Mouse (Mus musculus): ENCODE measurements around the gene Rph3a. TPM values are rescaled to one million over a fixed set of nuclear protein-coding genes. Genes with fewer than 3 reads are reported as not detected.

The Rph3a gene
- 1.3 and 1.8 TPM in 2 replicates for polyA plus RNA-seq (2012; rRNA removed)

- Histone ChIP-seq H3K27me3 (ENCODE audit: control insufficient read depth, insufficient read depth, low read length) (no peaks in the 10 kb centered on the region), H3K27ac (ENCODE audit: control insufficient read depth, insufficient read depth, low read depth, low read length) (no peak within 1 kb of the TSS), H3K4me3 (ENCODE audit: control insufficient read depth, low read depth, low read length) (no peak within 1 kb of the TSS), H3K36me3 (ENCODE audit: control insufficient read depth, insufficient read depth, low read length) (no peaks in the 10 kb centered on the region), H3K4me1 (ENCODE audit: control insufficient read depth, insufficient read depth, low read length) (peaks cover 3% of the 10 kb centered on the region)
- TF ChIP-seq POLR2A (IDR thresholded peaks at IDR 0.05; ENCODE audit: control insufficient read depth, low read depth, low read length) = no peak
- TF ChIP-seq CTCF (IDR thresholded peaks at IDR 0.05; ENCODE audit: control insufficient read depth, insufficient read depth, insufficient replicate concordance, low read depth, low read length) = no peak
Measured at GRCm38 (mm10) chr5:121009811-121010569, at the start of gene Rph3a. Gene Rph3a (minus strand): TSS chr5:121010092.

- H3K4me3 ChIP-seq (ENCODE audit: control insufficient read depth, low read depth, low read length) = no peak overlapping the region
- peaks cover 7% of the 10 kb centered on the region for H3K4me1 ChIP-seq (ENCODE audit: control insufficient read depth, insufficient read depth, low read length)
- H3K27ac ChIP-seq (ENCODE audit: control insufficient read depth, insufficient read depth, low read depth, low read length) = no peak overlapping the region
- TF ChIP-seq CTCF (IDR thresholded peaks at IDR 0.05; ENCODE audit: control insufficient read depth, insufficient read depth, insufficient replicate concordance, low read depth, low read length) (no peak), POLR2A (IDR thresholded peaks at IDR 0.05; ENCODE audit: control insufficient read depth, low read depth, low read length) (no peak)
- no peaks in the 10 kb centered on the region for H3K27me3 ChIP-seq (ENCODE audit: control insufficient read depth, insufficient read depth, low read length)
- H3K36me3 ChIP-seq (ENCODE audit: control insufficient read depth, insufficient read depth, low read length) = no peaks in the 10 kb centered on the region
Measured at GRCm38 (mm10) chr5:121058261-121058660, 48.4 kb upstream of the Rph3a start.

DNA sequence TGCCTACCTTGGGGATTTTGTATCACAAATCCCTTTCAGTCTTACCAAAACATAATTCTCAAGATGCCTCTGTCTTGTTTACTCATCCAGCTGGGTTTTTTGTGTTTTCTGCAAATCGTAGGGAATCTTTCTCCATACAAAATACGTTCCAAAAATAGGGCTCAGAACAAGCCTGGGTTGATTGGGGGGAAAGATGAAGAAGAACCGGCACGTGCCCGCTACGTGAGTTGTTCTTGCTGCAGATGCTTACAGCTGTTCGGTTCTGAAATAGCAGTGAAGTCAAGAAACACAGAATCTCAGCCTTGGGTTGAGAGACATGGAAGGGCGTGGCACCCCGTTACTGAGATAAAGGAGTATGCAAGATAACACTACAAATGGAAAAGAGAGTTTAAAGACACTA is 44.0 kb upstream of the Rph3a start:
- no peaks in the 10 kb centered on the region for H3K36me3 ChIP-seq (ENCODE audit: control insufficient read depth, insufficient read depth, low read length)
- H3K27me3 ChIP-seq (ENCODE audit: control insufficient read depth, insufficient read depth, low read length) = no peaks in the 10 kb centered on the region
- TF ChIP-seq CTCF (IDR thresholded peaks at IDR 0.05; ENCODE audit: control insufficient read depth, insufficient read depth, insufficient replicate concordance, low read depth, low read length) (no peak), POLR2A (IDR thresholded peaks at IDR 0.05; ENCODE audit: control insufficient read depth, low read depth, low read length) (no peak)
- no peak overlapping the region for H3K27ac ChIP-seq (ENCODE audit: control insufficient read depth, insufficient read depth, low read depth, low read length)
- no peak overlapping the region for H3K4me3 ChIP-seq (ENCODE audit: control insufficient read depth, low read depth, low read length)
- H3K4me1 ChIP-seq (ENCODE audit: control insufficient read depth, insufficient read depth, low read length) = peaks cover 4% of the 10 kb centered on the region

- no peaks in the 10 kb centered on the region for H3K27me3 ChIP-seq (ENCODE audit: control insufficient read depth, insufficient read depth, low read length)
- TF ChIP-seq CTCF (IDR thresholded peaks at IDR 0.05; ENCODE audit: control insufficient read depth, insufficient read depth, insufficient replicate concordance, low read depth, low read length) (no peak), POLR2A (IDR thresholded peaks at IDR 0.05; ENCODE audit: control insufficient read depth, low read depth, low read length) (no peak)
- H3K36me3 ChIP-seq (ENCODE audit: control insufficient read depth, insufficient read depth, low read length) = no peaks in the 10 kb centered on the region
- no peak overlapping the region for H3K27ac ChIP-seq (ENCODE audit: control insufficient read depth, insufficient read depth, low read depth, low read length)
- H3K4me1 ChIP-seq (ENCODE audit: control insufficient read depth, insufficient read depth, low read length) = no peaks in the 10 kb centered on the region
- no peak overlapping the region for H3K4me3 ChIP-seq (ENCODE audit: control insufficient read depth, low read depth, low read length)
Measured at GRCm38 (mm10) chr5:121041791-121042190, 31.9 kb upstream of the Rph3a start.

DNA sequence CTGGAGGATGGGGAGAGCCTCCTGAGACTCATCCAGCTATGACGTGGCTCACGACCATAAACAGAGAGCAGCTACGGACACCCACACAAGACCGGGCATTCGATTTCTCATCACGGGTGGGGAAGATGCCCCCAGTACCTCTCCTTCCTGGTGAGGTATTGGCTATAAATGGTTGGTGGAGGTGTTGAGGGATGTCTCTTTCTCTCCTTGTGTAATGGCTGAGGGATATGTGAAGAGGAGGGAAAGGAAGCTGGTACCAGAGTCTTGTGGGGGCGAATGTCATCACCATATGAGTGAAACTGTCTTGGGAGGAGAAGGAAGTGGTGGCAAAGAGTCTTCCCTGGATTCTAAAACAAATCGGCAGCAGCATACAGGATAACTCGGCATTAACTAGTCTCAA is 29.6 kb upstream of the Rph3a start:
- Histone ChIP-seq H3K36me3 (ENCODE audit: control insufficient read depth, insufficient read depth, low read length) (no peaks in the 10 kb centered on the region), H3K27ac (ENCODE audit: control insufficient read depth, insufficient read depth, low read depth, low read length) (no peak overlapping the region), H3K4me3 (ENCODE audit: control insufficient read depth, low read depth, low read length) (no peak overlapping the region), H3K27me3 (ENCODE audit: control insufficient read depth, insufficient read depth, low read length) (no peaks in the 10 kb centered on the region), H3K4me1 (ENCODE audit: control insufficient read depth, insufficient read depth, low read length) (no peaks in the 10 kb centered on the region)
- TF ChIP-seq POLR2A (IDR thresholded peaks at IDR 0.05; ENCODE audit: control insufficient read depth, low read depth, low read length) (no peak), CTCF (IDR thresholded peaks at IDR 0.05; ENCODE audit: control insufficient read depth, insufficient read depth, insufficient replicate concordance, low read depth, low read length) (no peak)

DNA sequence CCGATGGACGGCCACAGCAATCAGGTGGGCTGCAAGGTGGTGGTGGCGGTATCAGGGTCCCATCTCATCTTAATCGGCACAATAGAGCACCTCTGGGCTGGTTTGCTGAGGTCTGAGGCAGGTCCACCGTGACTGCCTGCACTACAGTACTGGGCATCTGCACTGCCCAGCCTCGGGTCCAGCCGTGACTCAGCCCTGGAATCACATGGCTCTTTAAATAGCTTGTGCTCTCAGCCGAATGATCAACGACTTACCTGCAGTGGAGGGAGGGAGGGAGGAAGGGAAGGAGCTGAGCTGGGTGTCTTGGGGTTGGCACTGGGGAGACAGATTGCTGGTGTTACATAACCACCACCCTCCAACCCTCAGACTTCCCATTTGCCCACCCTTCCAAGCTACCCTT is 20.3 kb upstream of the Rph3a start:
- Histone ChIP-seq H3K27me3 (ENCODE audit: control insufficient read depth, insufficient read depth, low read length) (no peaks in the 10 kb centered on the region), H3K36me3 (ENCODE audit: control insufficient read depth, insufficient read depth, low read length) (no peaks in the 10 kb centered on the region), H3K4me1 (ENCODE audit: control insufficient read depth, insufficient read depth, low read length) (no peaks in the 10 kb centered on the region), H3K27ac (ENCODE audit: control insufficient read depth, insufficient read depth, low read depth, low read length) (no peak overlapping the region), H3K4me3 (ENCODE audit: control insufficient read depth, low read depth, low read length) (no peak overlapping the region)
- TF ChIP-seq POLR2A (IDR thresholded peaks at IDR 0.05; ENCODE audit: control insufficient read depth, low read depth, low read length) (no peak), CTCF (IDR thresholded peaks at IDR 0.05; ENCODE audit: control insufficient read depth, insufficient read depth, insufficient replicate concordance, low read depth, low read length) (no peak)

DNA sequence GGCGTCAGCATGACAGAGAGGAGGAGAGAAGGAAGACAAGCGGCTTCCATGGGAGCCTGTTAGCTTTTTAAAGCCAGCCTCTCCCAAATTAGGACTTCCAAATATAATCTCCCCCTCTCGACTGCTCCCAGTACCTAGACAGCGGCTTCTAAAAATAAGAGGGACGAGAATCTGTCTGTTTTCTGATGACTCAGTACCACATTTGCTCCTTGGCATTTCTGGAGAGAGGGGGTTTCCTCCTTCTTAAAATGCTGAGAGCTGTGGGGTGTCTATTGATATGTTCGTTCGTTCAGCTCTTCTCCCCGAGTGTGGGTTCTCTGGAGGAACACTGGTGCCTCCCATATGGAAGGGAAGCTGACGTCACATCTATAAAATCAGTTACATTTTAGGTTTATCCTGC is 9.6 kb upstream of the Rph3a start:
- no peaks in the 10 kb centered on the region for H3K27me3 ChIP-seq (ENCODE audit: control insufficient read depth, insufficient read depth, low read length)
- H3K27ac ChIP-seq (ENCODE audit: control insufficient read depth, insufficient read depth, low read depth, low read length) = no peak overlapping the region
- H3K4me1 ChIP-seq (ENCODE audit: control insufficient read depth, insufficient read depth, low read length) = no peaks in the 10 kb centered on the region
- no peaks in the 10 kb centered on the region for H3K36me3 ChIP-seq (ENCODE audit: control insufficient read depth, insufficient read depth, low read length)
- H3K4me3 ChIP-seq (ENCODE audit: control insufficient read depth, low read depth, low read length) = no peak overlapping the region
- TF ChIP-seq POLR2A (IDR thresholded peaks at IDR 0.05; ENCODE audit: control insufficient read depth, low read depth, low read length) = no peak
- no peak for TF ChIP-seq CTCF (IDR thresholded peaks at IDR 0.05; ENCODE audit: control insufficient read depth, insufficient read depth, insufficient replicate concordance, low read depth, low read length)

Measured in testis, adult 2 months (tissue).